Mouse (Mus musculus): ENCODE results near the gene Adcy10.

DNA sequence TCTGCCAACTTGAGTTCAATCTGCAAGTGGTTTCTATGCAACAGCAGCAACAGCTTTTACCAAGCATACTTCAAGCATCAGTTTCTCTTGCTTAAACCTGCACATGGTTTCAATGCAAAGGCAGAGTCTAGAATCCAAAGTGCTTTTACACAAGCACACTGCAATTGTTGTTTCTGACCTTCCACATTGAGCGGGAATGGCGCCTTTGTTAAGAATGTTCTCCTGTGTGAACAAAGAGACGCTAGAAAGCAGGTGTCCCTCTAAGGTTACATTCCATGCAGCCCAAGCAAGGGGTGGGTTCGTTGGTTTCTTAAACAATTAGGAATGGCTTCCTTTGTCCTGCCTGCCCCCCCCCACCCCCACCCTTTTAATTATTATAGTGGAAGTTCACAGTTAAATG is 128.9 kb downstream of the Adcy10 start:
- TF ChIP-seq CTCF (IDR thresholded peaks at IDR 0.05; ENCODE audit: low read depth) (no peak), EP300 (IDR thresholded peaks at IDR 0.05; ENCODE audit: low read depth) (no peak)
